Mouse (Mus musculus) cerebellum, adult 9-10 months (tissue): ENCODE results near the gene Dusp8.
A peak's percentile ranks its signal among the peaks of the same experiment; 100 is the strongest.

Experiments
- DNase-seq: peaks from one replicate; pipeline ENCODE4 v3.0.0; 2022

Dusp8 gene

GRCm38 (mm10) chr7:142084820-142085219 is 10.8 kb downstream of the Dusp8 start:
- peak; percentile 89 for DNase-seq

DNA sequence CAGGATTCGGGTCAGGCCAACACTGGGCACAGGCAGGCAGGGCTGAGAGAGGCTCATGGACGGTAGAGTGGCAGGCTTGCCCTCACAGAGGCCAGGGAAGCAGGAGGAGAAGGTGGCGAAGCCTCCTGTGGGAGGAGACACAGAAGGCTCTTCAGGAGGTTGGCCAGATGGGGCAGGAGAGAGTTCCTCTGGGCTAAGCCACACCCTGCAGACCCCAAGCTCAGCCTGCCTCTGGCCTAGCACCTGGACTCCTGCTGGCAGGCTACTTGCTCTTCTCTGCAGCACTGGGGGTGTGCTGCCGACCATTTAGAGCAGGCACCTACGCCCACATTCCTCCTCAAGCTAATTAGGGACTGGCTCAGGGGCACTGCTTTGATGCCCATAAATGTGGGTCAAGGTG is 11.2 kb downstream of the Dusp8 start:
- DNase-seq: no peak

DNA sequence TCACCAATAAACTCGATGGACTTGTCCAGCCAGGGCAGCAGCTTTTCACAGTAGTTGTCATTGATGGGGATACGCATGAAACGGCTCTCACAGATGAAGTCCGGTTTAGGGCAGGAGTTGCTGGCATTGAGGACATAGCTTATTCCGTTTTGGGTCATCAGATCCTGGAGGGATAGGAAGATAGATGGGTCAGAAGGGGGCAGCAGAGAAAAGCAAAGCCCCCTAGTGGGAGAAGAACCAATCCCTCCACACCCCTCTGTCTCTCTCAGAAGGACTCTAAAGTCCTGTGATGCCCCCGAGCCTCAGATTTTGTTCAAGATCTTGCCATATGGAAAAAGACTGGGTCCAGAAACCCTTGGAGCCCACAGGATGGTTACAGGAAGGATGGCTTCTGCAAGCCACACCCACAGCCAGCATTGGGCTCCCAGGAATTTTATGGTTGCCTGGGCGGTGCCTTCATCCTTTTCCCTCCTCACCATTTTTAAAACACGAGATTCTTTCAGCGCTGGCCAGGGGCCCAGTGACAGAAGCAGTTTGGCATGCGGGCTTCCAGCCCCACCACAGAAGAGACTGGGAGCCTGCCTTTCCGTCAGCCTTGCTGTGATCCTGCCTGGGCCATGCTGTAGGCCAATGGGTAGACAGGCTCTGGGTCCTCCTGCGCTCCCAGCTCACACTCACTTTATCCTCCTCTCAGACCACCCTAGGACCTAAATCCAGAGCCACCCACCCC is 11.9 kb downstream of the Dusp8 start:
- DNase-seq: peak; percentile 63

DNA sequence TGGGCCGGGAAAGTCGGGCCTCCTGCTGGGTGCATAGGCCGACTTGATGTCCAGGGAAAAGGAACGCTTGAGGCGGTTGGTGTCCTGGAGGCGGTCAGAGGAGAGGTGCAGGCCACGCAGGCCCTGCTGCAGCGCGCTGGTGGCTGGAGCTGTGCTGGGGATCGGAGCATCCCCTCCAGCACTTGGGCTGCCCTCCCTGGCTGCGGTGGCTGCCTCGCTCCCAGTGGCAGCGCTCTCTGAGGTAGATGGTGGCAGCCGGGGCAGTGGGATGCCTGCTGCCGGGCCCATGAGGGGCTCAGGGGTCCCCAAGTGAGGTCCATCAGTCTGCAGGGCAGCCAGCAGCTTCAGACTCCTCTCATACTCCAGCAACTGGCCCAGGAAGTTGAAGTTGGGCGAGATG is 13.0 kb downstream of the Dusp8 start:
- DNase-seq: no peak

GRCm38 (mm10) chr7:142082179-142082578 is 13.5 kb downstream of the Dusp8 start:
- no peak for DNase-seq

DNA sequence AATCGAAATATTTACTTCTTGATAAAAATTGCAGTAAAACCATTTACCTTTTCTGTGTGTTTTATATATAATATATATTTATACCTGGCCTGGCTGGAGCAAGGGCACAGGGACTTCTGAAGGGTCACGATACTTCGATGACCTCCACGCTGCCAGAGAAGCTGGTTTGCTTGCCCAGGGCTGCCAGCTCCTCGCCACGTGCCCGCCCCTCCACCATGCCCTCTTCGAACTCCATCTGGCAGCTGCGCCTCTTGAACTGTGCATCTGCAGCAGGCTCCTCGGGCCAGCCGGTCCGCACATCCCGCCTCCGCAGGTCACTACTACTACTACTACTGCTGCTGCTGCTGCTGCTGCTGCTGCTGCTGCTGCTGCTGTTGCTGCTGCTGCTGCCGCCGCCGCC is 13.9 kb downstream of the Dusp8 start:
- DNase-seq: no peak

DNA sequence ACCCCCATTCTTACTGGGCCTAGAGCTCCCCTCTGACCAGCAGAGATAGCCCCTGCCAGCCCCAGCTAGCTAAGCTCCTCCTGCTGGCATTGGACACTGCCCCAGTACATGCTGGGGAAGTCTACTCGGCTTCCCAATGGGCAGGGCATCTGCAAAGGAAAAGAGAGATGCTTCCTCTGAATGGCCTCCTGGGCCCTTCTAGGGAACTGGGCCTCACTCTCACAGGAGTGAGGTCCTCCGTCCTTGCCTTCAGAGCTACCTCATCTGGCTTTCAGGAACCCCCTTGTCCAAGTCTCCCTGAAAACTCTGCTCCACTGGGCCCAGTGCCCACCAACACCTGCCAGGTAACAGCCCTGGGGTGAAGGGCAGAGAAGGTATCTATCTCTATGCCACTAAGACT is 14.8 kb downstream of the Dusp8 start:
- no peak for DNase-seq

DNA sequence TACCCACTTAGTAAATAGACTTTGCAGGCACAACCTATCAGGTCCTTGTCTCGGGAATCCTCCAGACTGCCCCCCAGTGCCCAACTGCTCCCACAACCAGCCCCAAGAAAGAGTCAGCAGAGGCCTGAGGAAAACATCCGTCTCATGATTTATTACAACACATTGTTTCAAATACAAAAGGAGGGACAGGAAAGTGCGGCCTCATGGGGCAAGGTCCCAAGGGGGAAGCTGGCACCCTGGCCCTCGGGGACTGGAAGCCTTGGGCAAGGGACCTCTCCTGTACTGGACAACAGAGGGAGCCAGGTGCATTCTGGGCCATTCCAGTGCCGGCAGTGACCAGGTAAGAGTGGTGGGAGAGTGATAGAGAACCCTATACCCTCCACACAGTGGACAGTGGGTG is 16.3 kb downstream of the Dusp8 start:
- DNase-seq: no peak

GRCm38 (mm10) chr7:142077138-142077537 is 18.5 kb downstream of the Dusp8 start:
- DNase-seq: no peak

DNA sequence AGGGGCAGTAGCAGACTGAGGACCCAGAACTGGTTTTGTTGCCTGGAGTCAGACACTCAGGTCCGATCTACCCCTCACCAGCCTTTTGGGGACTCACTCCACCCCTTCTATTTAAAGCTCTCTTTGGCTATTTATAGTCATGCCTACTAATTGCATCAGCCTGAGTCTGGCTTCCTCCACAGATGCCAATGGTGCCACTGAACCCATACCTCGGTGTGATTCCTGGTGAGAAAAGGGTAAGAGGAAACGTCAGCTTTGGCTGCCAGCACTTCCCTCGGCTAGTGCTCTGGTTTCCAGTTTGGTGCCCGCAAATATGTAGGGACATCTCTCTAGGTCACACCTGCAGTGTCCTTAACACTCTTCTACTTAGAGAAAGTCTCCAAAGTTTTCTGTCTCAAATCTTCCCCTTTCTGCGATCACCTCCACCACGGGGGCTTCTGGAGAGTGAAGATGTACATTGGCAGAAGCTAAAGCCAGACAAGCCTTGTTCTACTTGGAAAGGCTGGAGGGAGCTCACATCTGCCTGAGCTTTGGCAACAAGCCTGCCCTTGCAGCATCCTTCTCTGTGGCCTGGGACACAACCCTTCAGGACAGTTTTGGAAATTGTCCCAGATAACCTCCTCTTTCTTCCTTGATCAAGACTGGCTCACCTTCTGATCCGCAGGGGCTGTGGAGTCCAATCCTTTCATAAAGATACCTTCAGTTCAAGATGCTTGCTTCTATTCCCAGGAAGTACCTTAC is 21.3 kb downstream of the Dusp8 start:
- DNase-seq: no peak

DNA sequence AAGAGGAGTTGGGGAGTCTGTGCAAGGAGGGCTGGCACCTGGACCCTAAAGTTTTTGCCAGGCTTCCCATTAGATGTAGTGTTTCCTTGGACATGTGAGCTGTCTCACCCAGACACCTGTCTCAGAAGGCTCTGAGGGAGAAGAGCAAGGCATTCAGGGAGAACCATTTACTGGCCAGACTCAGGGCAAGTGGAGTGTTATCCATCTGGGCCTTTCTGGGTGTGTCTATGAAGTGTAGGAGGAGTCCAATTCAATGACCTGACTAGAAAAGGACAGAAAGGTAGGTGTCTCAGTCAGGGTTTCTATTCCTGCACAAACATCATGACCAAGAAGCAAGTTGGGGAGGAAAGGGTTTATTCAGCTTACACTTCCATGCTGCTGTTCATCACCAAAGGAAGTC is 23.9 kb downstream of the Dusp8 start:
- DNase-seq: no peak

DNA sequence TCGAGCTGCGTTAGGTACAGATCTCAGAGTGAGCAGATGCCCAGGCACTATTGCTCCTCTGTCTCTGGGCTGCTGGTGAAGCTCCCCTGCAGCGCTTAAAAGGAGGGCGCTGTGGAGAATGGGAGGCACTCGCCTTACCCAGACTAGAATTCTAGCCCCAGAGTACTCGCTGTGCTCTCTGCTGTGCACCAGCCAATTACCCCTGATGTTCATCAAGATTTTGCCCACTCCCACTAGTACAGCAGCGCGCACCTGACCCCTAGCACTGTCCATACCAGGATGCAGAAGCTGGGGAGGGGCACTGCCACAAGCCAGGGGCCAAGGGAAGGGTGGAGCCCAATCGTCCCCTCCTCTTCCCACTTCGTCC is 24.4 kb downstream of the Dusp8 start:
- no peak for DNase-seq

DNA sequence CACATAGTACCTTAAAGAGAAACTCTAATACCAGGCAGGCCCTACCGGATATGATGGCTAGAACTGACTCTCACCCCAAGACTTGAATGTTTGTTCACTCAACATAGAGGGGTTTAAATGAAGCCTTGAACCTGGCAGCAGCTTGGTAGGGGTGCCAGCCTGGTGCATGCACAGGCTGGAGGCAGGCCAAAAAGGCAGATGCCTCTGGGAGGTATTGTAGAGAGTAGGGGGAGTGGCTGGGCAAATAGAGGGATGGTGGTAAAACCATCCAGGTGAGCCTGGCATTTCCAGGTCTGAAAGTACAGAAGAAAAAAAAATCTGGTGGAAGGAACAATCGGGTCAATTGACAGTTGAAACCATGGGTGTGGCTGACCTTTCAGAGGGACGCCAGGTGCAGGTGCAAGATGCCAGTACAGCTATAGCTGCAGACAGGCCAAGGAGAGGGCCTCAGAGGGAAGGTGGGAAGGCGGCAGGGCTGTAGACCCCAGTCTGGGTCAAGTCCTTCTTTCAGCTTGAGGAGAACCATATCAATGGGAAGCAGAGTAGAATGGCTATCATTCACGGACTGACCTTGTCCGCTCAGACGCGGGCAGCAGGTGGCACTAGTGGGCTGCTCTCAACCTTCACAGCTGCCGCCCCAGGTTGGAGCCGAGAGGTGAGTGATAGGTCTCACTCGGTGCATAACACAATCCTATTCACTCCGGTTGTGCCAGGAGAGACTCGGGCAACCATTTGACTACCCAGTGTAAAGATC is 25.0 kb downstream of the Dusp8 start:
- DNase-seq: peak; percentile 88

- no peak for DNase-seq
Measured at GRCm38 (mm10) chr7:142068429-142068828, 27.2 kb downstream of the Dusp8 start.

- DNase-seq: peak; percentile 89
Measured at GRCm38 (mm10) chr7:142060931-142061565, 34.6 kb downstream of the Dusp8 start, which contains the start of gene Mob2. Mob2 (minus strand) TSS chr7:142061065.

DNA sequence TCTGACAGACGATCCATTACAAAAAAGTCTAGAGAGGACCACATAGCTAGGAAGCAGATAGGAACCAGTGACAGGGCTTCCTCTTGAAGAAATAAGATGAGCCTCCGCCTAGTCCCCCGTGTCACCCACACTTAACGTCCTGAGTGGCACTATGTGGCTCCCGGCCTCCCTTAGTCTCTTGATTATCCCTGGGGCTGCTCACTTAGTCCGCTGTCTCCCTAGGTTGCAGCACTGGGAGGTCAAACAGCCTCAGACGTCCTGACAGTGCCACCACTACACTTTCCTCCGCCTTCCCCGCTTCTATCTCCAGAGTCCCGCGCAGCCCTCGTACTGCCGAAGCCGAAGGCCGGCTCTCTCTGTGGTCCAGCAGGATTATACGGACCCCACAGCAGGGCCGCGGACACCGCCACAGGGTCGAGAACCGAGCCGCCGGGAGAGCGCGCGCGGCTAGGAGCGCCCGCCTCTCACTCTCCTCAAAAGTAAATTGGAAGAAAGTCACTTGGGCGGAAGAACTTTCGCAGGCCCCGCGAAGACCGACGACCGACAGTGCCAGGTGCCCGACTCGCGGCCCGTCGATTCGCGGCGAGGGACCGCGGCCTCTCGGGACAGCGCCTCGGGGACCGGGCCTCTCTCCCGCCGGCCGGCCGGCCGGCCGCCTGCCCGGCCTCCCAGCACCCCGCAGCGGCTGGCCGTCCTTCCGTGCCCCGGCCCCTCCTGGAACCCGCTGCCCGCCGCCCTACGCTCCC is 35.3 kb downstream of the Dusp8 start:
- no peak for DNase-seq

DNA sequence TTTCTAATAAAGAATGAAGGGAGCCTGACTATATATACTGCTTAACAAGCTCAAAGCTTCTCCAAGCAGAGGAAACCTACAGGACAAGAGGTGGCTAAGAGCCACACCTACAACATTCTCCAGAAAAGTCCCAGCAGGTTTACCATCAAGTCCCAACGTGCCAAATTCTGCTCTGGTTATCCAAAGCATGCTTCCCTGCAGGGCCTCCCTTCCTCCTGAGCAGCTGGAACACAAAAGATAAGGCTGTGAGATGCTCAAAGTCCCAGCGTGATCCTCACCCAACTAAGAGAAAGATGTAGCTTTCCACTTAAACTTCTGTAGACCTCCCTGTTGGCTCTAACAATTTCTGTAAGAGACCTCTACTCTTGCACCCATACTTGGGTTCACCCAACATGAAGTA is 36.6 kb downstream of the Dusp8 start:
- no peak for DNase-seq

DNA sequence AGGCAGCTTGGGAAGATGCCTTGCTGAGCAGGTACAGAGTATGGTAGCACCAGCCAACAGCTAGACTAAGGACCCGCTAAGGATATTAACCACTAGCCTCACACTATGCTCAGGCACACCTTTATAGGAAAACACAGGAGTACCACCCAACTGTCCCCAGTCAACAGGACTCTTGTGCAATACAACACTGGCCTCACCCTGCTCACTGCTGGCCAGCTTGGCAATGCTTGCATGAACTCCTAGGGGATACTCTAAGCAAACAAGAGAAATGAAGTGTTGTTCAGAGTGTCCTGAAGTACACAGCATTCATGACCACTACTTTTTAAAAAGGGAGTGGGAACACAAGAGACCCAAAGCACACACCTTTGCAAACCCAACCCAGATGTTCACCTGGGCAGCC is 38.5 kb downstream of the Dusp8 start:
- DNase-seq: no peak

- DNase-seq: no peak
Measured at GRCm38 (mm10) chr7:142056601-142057061, 39.0 kb downstream of the Dusp8 start.

DNA sequence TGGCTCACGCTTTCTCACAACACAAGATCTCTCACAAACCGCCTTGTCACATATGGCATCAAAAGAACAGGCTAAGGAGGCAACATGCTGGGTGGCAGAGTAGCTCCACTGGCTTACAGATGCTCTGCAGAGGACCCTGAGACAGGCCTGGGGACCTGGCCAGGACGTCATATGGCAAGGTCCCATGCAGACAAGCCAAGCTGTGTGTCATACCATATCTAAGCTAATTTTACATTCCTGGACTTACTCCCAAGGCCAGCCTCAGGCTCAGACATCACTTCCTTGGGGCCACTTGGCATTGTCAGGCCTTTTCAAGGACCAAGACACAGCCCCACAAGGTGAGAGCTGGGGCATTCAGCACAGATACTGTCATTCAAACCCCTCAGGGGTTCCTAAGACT is 40.2 kb downstream of the Dusp8 start:
- no peak for DNase-seq

DNA sequence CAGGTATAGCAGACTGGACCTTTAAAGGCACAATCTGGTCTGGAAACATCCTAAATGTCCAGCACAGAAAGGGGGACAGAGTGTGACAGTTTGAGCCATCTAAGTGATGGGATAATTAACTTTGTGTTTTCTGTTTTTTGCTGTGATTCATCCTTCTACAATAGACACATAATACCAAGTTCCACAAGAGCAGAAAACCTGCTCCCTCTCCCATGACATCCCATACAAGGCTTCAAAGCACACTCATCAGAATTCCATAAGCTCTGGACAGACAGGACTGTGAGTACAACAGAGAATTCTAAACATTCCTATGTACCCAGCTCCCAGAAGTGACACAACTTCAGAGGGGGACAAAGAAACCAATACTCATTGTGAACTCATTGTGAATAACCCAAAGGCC is 45.1 kb downstream of the Dusp8 start:
- no peak for DNase-seq

DNA sequence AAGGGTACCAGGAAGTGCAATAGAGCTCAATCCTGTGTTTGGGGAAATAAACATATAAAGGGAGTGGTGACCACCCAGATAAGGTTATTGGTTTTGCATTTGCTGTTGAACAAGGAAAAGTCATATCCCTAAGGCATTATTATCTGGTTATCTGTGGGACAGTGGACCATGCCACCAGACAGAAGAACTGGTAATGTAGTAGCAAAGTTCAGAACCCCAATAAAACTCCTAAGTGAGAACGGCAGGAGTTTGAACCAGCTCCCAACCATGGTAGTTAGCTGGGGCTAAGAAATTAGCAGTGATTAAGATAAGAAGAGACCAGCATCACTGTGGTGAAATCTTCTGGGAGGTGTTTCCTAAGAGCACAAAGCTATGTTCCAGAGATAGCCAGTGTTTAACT is 49.7 kb downstream of the Dusp8 start:
- no peak for DNase-seq

GRCm38 (mm10) chr7:142045344-142045743 is 50.3 kb downstream of the Dusp8 start:
- no peak for DNase-seq
